Mouse (Mus musculus): ENCODE data around the gene Emid1.
"Not testable (repeated sequence)": the region's sequence is repeated elsewhere in the genome, so short reads cannot be mapped to it uniquely, and the experiment has no call there.

Gene Emid1

DNA sequence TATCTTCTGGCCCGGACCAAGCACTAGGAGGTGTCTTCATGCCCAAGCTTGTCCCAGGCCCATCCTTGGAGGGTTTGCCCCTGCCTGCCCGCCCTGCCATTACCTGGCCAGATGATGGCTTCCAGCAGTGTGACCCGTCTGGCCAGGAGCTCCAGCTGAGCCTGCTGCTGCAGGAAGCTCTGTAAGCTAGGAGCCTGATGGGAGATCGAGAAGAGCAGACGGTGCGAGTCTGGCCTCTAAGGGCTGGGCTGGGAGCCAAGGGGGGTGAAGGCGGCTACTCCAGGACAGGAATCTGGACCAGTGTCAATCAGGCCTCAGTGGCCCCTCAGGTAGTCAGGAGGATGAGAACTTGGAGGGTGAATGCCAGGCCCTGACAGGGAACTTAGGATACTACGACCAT, 42.6 kb downstream of the Emid1 start:
- DNase-seq (ENCODE audit: low read depth, low spot score), result no peak

DNA sequence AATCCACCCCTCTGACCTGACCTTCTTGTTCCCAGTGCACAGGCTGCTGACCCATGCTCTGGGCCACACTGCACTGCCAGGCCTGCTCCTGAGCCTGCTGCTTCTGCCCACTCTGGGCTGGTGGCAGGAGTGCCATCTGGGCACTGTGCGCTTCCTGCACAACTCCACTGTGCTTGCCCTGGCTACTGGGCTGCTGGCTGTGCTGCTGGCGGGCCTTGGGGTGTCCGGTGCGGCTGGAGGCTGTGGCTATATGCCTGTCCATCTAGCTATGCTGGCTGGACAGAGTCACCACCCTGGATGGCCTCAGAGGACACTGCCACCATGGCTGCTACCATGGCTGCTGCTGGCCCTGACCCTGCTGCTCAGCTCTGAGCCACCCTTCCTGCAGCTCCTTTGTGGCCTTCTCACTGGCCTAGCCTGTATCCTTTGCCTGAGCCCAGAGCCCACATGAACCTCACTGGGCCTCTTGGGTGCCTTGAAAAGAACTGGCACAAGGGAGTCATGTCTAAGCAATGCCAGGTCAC, 48.0 kb downstream of the Emid1 start:
- no peak for DNase-seq (ENCODE audit: low read depth, low spot score)

DNA sequence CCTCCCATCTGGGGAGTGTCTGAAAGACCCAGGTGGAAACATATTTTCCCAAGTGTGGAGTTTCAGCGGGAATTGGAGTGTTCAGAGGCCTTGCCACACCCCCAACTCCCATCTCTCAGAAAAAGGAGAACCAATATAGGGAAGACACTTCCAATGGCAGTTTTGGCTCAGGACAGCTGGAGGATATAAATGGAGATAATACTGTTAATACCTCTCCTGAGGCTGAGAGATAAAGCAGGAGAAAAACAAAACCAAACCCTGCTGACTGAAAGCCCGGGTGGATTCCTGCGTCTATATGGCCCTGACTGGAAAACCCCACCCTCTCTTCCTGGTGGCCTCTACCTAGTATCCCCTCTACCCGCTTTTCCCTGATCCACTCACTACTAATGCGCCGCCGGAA, 49.7 kb downstream of the Emid1 start:
- no peak for DNase-seq (ENCODE audit: low read depth, low spot score)

GRCm38 (mm10) chr11:5101641-5102040, 50.4 kb downstream of the Emid1 start:
- DNase-seq (ENCODE audit: low read depth, low spot score), result no peak

DNA sequence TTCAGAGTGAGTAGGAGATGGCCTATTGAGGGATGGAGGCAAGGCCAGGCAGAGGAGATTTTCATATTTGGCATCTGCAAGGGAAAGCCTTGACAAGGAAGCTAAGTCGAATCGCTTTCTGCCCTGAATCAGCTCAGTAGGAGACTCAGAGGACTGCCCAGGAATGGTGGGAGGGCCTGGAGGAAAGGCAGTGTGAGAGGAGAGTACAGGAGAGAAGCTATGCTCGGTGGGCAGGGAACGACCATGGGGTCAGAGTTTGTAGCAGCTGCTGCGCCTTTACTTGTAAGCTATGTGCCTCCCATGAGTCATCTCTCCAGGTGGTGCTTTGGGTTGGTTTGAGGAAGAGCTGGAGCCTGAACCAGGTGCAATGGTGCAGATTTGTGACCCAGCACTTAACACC, 51.3 kb downstream of the Emid1 start:
- DNase-seq (ENCODE audit: low read depth, low spot score), result no peak

DNA sequence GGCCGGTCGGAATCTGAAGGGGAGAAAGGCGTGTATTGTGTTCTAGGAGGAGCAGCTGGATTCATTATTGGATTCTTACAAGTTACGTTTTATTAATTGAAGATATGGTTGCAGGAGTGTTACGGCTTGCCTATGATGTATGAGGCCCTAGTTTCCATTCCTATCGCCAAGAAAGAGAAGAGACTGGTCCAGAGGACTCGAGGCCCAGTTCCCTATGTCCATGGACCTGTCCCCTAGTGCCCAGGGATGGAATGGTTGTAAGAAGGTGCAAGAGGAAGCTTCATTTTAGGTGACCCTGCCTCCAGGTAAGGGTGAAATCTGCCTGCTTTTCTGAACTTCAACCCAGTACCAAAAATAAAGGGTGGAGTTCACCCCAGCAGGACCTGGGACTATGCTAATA, 51.8 kb downstream of the Emid1 start:
- DNase-seq (ENCODE audit: low read depth, low spot score), result no peak

DNA sequence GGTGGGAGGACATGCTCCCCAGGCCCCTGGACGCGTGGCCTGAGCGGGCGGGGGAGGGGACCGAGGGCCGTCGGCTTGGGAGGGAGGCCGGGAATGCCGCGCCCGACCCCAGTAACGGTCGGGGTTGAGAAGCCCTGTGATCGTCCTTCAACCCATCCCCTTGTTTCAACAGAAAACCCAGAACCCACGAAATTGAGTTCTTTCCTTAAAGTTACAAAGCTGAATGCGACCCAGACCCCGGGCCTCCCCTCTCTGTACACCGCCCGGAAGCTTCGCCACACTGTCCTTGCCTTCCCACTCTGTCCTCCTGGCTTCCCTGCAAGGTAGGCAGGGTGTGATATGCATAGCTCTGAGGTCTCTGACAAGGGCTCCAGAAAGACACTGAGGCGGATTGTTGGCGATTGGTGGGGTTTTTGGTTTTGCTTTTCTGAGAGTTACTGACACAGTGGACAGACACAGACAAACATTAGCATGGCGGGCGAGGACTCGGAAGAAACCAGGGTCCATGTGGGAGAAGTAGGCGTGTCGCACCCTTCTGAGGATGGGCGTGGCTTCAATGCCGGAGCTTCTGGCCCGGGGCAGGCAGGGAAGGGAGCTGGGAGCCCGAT, 52.4 kb downstream of the Emid1 start:
- peak; percentile 57 for DNase-seq (ENCODE audit: low read depth, low spot score)

DNA sequence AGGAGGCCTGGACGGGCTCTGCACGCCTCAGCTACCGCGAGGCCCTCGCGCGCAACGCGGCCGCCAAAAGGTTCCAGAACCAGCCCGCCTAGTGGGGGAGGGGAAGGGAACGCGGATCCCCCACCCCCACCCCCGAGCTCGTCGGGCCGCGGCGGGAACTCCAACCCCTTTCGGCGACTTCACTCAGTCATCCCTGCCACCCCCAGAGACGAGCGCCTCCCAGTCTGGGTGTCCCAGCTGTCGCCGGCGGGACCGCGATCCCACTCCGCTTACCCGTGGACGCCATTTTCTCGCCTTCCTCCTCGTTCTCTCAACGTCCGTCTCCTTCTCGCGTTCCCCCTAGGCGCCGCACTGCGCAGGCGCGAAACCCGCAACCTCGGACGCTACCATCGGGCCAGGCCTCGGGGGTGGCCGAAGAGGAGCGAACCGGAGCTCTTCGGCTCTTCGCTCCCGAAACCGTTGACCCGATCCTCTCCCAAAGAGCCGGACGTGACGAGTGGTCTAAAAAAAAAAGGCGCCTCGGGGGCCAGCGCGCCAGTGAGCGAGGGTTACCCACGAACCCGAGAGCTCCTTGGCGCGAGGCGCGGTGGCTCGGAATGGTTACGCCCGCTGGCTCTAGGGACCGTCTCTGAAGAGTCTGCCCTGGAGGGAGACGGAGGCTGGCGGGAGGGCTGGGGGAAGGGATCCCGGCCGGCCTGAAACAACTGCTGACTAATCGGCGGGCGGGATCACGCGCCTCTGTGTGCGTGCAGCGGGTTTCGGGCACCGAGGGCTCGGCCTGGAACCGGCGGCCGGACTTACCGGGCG, 53.1 kb downstream of the Emid1 start, which contains the start of the genes Rhbdd3 and Ewsr1:
Gene Rhbdd3 (plus strand): TSS at position 191 of the 807 bp plus-strand sequence.
Gene Ewsr1 (minus strand): TSS at position 531 of the 807 bp plus-strand sequence.
- DNase-seq (ENCODE audit: low read depth, low spot score), result peak; percentile 98

GRCm38 (mm10) chr11:5098035-5098735, 53.9 kb downstream of the Emid1 start:
- no peak for DNase-seq (ENCODE audit: low read depth, low spot score)

- DNase-seq (ENCODE audit: low read depth, low spot score), result no peak
These were observed 55.5 kb downstream of the Emid1 start for GRCm38 (mm10) chr11:5096480-5097020.

DNA sequence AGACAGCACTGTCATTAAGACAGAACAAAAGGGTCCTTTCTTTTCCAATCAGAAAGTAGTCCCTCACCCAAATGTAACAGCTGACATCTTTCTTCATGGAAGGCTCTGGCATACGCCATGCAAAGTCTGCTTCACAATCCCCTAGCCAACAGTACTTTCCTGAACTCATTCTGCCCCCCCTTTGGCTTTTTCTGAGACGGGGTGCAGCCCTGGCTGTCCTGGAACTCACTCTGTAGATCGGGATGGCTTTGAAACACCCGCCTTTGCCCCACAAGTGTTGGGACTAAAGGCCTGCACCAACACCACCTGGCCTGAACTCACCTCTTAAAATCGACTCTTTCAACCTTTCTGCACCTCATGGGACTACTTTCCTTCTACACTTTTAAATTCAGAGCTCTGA, 56.2 kb downstream of the Emid1 start:
- DNase-seq (ENCODE audit: low read depth, low spot score), result no peak

DNA sequence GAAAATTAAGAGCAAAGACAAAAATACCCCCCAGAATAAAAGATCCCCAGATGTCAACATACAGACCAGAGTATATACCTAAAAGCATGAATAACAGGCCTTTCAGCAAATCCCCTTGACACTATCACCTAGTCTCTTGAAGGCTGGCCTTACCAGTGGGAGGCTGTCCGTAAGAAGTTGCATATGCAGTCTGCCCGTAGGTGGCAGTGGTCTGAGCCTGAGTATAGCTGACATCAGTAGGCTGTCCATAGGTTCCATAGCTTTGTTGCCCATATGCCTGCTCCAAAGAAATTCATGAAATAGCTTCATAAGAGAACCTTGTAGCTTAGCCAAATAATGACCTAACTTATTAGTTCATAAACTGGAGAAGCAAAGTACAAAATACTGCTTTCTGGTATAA, 60.4 kb downstream of the Emid1 start:
- no peak for DNase-seq (ENCODE audit: low read depth, low spot score)

DNA sequence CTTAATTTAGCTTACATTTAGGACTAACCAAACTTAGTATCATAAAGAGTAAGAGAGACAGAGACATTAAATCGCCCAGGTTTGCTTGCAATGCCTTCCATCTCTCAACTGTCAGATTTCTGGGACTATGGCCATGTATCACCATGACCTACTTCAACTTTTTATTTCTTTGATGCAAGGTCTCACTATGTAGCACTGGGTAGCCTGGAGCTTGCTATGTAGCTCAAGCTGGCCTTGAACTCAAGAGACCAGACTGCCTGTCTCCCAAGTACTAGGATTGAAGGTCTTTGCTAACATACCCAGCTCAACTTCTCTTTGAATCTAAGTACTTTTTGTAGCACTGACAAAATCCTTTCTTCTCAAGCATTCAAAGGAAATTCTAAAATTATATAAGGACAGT, 62.9 kb downstream of the Emid1 start:
- DNase-seq (ENCODE audit: low read depth, low spot score), result no peak

DNA sequence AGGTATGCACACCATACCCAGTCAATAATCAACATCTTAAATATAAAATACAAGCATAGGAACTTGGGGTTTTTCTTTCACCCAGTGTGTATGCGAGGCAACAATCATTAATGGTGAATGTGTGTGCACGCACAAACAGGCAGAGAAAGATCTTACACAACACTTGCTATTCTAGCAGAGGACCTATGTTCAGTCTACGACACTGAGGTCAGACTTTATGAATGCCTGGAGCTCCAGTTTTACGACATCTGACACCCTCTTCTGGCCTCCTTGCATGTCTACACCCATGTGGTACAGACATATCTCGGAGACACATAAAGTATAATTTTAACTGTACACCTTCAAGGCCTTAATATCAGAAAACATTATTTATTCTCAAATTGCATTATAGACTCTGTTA, 75.2 kb downstream of the Emid1 start:
- not testable (repeated sequence) for DNase-seq (ENCODE audit: low read depth, low spot score)

DNA sequence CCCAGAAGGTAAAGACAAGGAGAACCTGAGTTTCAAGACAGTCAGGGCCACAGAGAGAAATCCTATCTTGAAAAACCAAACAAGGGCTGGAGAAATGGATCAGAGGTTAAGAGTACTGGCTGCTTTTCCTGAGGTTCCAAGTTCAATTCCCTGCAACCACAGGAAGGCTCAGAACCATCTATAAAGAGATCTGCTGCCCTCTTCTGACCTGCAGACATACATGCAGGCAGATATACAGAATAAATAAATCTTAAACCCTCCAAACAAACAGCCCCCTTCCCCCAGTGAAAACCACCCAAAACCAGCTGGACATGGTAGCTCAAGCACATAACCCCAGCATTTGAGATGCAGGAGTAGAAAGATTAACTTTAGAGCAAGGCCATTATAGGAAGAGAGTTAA, 76.3 kb downstream of the Emid1 start:
- DNase-seq (ENCODE audit: low read depth, low spot score), result no peak

- no peak for DNase-seq (ENCODE audit: low read depth, low spot score)
These were observed 77.2 kb downstream of the Emid1 start for GRCm38 (mm10) chr11:5074882-5075281.

DNA sequence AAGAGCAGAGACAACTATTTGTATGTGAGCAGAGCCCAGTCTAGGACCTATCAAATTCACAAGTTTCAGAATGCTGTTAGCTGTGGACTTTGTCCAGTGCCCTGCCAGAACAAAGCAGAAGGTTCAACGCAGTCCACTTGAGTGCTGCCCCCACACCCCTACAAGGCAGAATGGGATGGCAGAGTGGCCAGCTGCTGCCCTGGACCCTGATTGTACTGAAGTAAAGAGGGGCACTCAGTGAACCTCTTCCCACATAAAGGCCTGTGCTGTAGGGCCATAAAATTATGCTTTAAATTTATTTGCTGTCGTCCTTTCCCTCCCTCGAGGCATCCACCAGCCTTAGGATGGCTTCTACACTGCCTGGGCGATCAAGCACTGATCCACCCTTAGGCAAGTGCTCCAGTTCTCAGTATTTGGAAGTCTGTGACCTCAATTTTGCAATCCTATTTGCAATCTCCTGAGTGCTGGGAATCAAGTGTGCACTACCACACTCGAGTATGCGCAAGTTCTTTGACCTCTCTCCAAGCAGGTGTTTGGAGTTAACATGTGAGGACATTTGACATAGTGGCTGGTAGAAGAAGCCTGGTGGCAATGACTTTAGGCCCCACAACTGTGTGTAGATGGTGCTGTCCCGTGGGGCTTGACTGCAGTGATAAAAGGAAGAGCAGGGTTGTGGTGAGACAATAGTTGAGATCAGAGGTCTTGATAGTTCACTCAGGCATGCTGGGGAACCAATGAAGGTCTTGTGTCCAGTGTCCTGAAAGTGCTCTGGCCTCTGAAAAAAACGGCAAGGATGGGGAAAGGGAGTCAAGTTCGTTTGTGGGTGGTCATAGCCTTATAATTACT, 83.7 kb downstream of the Emid1 start:
- no peak for DNase-seq (ENCODE audit: low read depth, low spot score)

DNA sequence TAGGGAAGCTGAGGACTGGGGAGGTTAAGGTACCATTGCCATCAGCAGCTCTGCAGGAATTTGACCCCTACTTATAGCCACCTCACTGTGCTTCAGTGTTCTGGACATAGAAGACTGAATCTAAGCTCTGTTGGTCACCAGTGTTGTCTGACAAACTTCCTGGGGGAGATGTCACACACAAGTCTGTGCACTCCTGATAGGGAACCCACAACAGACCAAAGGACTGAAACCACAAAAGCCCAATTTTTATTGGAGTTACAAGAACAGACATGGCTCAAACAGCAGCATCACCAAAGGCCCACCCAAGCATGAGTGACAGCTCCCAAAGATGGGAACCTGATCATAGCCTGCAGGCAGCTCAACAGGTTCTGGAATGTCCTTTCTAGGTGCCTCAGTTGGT, 85.0 kb downstream of the Emid1 start:
- DNase-seq (ENCODE audit: low read depth, low spot score), result no peak

- peak; percentile 76 for DNase-seq (ENCODE audit: low read depth, low spot score)
These were observed 86.8 kb downstream of the Emid1 start, which contains the start of gene Gas2l1 for GRCm38 (mm10) chr11:5065056-5065821. Gene Gas2l1 (minus strand): TSS chr11:5065327.

All from retina, postnatal 7 days (tissue).